Mouse (Mus musculus) heart, embryonic 15.5 days (tissue): Measurements from ENCODE around the gene Dcaf1. TPM values are rescaled to one million over a fixed set of nuclear protein-coding genes. Genes with fewer than 3 reads are reported as not detected.
A peak's percentile ranks its signal among the peaks of the same experiment; 100 is the strongest.

Experiments
- ATAC-seq: fragments of 200-750 bp; cut with Nextera tagmentation; replicated peaks from 2 replicates; pipeline ENCODE4 v1.8.0; 2017; ENCODE audit warnings: low read depth, moderate TSS enrichment; ENCODE audit not compliant: insufficient number of reproducible peaks, insufficient read depth, low FRiP score
- H3K27ac ChIP-seq: fragments of 300-500 bp; sonication (generic); 2 replicates; pipeline ENCODE4 v1.5.1; 2015; ENCODE audit warnings: mild to moderate bottlenecking, inconsistent platforms
- H3K27me3 ChIP-seq: fragments of 300-500 bp; sonication (generic); 2 replicates; pipeline ENCODE4 v1.6.1; 2015; ENCODE audit warnings: inconsistent platforms
- H3K36me3 ChIP-seq: fragments of 300-500 bp; sonication (generic); 2 replicates; pipeline ENCODE4 v1.6.1; 2015; ENCODE audit warnings: mild to moderate bottlenecking, inconsistent platforms
- H3K4me1 ChIP-seq: fragments of 300-500 bp; sonication (generic); replicated peaks from 2 replicates; pipeline ENCODE4 v1.6.1; 2015; ENCODE audit warnings: inconsistent platforms
- H3K4me2 ChIP-seq: fragments of 300-500 bp; sonication (generic); 2 replicates; pipeline ENCODE4 v1.6.1; 2015; ENCODE audit warnings: inconsistent platforms, mild to moderate bottlenecking, moderate library complexity
- H3K4me3 ChIP-seq: fragments of 300-500 bp; sonication (generic); 2 replicates; pipeline ENCODE4 v1.5.1; 2015; ENCODE audit warnings: mild to moderate bottlenecking, inconsistent platforms
- H3K9ac ChIP-seq: fragments of 300-500 bp; sonication (generic); 2 replicates; pipeline ENCODE4 v1.6.1; 2015; ENCODE audit warnings: mild to moderate bottlenecking, inconsistent platforms
- H3K9me3 ChIP-seq: fragments of 300-500 bp; sonication (generic); replicated peaks from 2 replicates; pipeline ENCODE4 v1.6.1; 2016; ENCODE audit warnings: inconsistent platforms
- WGBS: fragments of 180-500 bp; shearing (Covaris S2); methylation state at CpG from one replicate; pipeline ENCODE4 v1.1.7; 2015; ENCODE audit warnings: mixed read lengths; 5-methylcytosine and 5-hydroxymethylcytosine counted together
- polyA plus RNA-seq: library from polyadenylated mRNA; unstranded; fragments of >200 nt; fragmentation: Nextera tagmentation; extraction: Ambion mirVana; gene quantifications from 2 replicates; pipeline ENCODE4 v1.2.1, GENCODE M21; 2015

Gene Dcaf1
- polyA plus RNA-seq, 1 experiment from 2014 or later = 14.1 TPM

- H3K4me1 ChIP-seq = no peaks in the 10 kb centered on the region
- no peak overlapping the region for H3K4me3 ChIP-seq
- no peak overlapping the region for H3K27ac ChIP-seq
- H3K4me2 ChIP-seq = no peak overlapping the region
- peak; percentile 53 for ATAC-seq
- 40% methylated on average over 5 of the region's 5 CpGs for WGBS
- no peaks in the 10 kb centered on the region for H3K27me3 ChIP-seq
- no peak overlapping the region for H3K9ac ChIP-seq
- no peaks in the 10 kb centered on the region for H3K9me3 ChIP-seq
- no peaks in the 10 kb centered on the region for H3K36me3 ChIP-seq
Observed at GRCm38 (mm10) chr9:106908715-106909114, 87.0 kb downstream of the Dcaf1 start.

GRCm38 (mm10) chr9:106911624-106912023, 90.0 kb downstream of the Dcaf1 start:
- Histone ChIP-seq H3K9ac (no peak overlapping the region), H3K4me2 (no peak overlapping the region), H3K4me1 (no peaks in the 10 kb centered on the region), H3K36me3 (no peaks in the 10 kb centered on the region), H3K27ac (no peak overlapping the region), H3K27me3 (no peaks in the 10 kb centered on the region), H3K4me3 (no peak overlapping the region), H3K9me3 (no peaks in the 10 kb centered on the region)
- WGBS = 42% methylated on average over 1 of the region's 1 CpGs
- ATAC-seq = no peak

- Histone ChIP-seq H3K27me3 (no peaks in the 10 kb centered on the region), H3K4me3 (no peak overlapping the region), H3K27ac (no peak overlapping the region), H3K36me3 (no peaks in the 10 kb centered on the region), H3K4me2 (no peak overlapping the region), H3K9me3 (no peaks in the 10 kb centered on the region), H3K4me1 (no peaks in the 10 kb centered on the region), H3K9ac (no peak overlapping the region)
- 9% methylated on average over 1 of the region's 1 CpGs for WGBS
- no peak for ATAC-seq
Observed at GRCm38 (mm10) chr9:106913759-106914158, 92.1 kb downstream of the Dcaf1 start.

- Histone ChIP-seq H3K4me2 (no peak overlapping the region), H3K4me1 (no peaks in the 10 kb centered on the region), H3K9me3 (no peaks in the 10 kb centered on the region), H3K27me3 (no peaks in the 10 kb centered on the region), H3K9ac (no peak overlapping the region), H3K4me3 (no peak overlapping the region), H3K36me3 (no peaks in the 10 kb centered on the region), H3K27ac (no peak overlapping the region)
- no peak for ATAC-seq
- WGBS = 72% methylated on average over 6 of the region's 6 CpGs
Observed at GRCm38 (mm10) chr9:106914878-106915277, 93.2 kb downstream of the Dcaf1 start.

Other genes with a start within 250 kb of the Dcaf1 start
- gene Iqcf6, start 195.3 kb upstream of the Dcaf1 start, polyA plus RNA-seq = not detected in 2 replicates
- not detected in 2 replicates for gene Grm2, start 165.8 kb upstream of the Dcaf1 start, polyA plus RNA-seq
- 40.1 and 48.8 TPM in 2 replicates for gene Tex264, start 135.9 kb upstream of the Dcaf1 start, polyA plus RNA-seq
- 3.4 and 4.9 TPM in 2 replicates for gene Rad54l2, start 32.7 kb upstream of the Dcaf1 start, polyA plus RNA-seq
- gene Rbm15b, start 65.6 kb downstream of the Dcaf1 start, polyA plus RNA-seq = 3.7 and 7.6 TPM in 2 replicates
- 188 and 199 TPM in 2 replicates for gene Manf, start 70.1 kb downstream of the Dcaf1 start, polyA plus RNA-seq